Mouse (Mus musculus) heart, postnatal 36 days (tissue): ENCODE measurements around the gene Olfr995. TPM values are rescaled to one million over a fixed set of nuclear protein-coding genes. Genes with fewer than 3 reads are reported as not detected.

ENCODE experiments used
- DNase-seq, 2 experiments: peaks; one replicate each; pipeline ENCODE4 v3.0.0; 2021 to 2022
- intact Hi-C: fragments of 180-260 bp; cut with DNase I; formaldehyde crosslinking; loops from one replicate; pipeline ENCODE4 v1.15.1; 2025
- total RNA-seq, 2 experiments: library from RNA; stranded (reverse); gene quantifications; 2 replicates each; pipeline ENCODE4 v1.2.3; 2021

Olfr995 gene
- total RNA-seq, result not detected

- DNase-seq, result no peak
- intact Hi-C loops, result no loop called here
Measured at GRCm38 (mm10) chr2:85443539-85443938, at the start of gene Olfr995. Olfr995 (minus strand) TSS chr2:85443639.

- DNase-seq, result no peak
- intact Hi-C loops, result no loop called here
Measured at GRCm38 (mm10) chr2:85490396-85490795, 47.0 kb upstream of the Olfr995 start.

DNA sequence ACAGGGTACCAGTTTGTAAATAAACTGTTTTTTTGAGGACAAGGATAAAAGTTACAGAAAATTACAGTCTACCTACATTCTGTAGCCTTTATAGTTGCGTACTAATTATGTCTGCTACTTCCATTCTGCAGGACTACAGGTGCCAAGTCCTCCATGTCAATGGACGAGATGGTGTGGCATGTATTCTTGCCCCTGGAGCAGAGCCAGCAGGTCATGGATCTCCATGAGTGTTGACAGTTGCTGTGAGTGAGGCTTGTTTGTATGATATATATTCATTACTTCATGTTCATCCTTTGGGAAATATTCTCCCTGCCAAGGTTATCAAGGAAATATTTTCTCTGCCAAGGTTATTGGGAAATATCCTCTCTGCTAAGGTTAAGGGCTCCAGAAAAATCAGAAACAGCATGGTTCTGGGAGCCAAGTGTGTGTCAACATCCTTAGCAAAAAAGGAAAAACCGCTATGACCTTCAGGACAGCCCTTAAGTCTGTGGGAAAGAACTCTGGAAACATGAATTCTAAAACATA lies 23.4 kb upstream of the Olfr995 start:
- intact Hi-C loops, result no loop called here
- DNase-seq, result peak in 1 of 2 experiments; percentile 13

DNA sequence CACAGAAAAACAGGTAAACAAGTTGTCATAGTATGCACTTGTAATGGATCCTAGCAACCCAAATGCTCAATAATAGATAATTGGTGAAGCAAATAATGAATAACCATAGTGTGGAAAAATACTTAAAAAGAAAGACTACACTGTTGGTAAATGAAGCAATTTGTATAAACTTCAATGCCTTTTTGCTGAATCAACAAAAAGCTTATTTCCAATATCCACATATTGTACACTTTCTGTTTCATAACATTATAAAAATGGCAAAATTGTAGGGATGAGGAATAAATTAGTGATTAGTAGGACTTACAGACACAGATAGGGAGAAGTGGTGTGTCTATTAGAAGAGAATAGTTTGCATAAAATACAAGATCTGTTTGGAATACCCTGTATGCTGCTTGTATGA lies 893 bp downstream of the Olfr995 start:
- no peak for DNase-seq
- intact Hi-C loops, result no loop called here

DNA sequence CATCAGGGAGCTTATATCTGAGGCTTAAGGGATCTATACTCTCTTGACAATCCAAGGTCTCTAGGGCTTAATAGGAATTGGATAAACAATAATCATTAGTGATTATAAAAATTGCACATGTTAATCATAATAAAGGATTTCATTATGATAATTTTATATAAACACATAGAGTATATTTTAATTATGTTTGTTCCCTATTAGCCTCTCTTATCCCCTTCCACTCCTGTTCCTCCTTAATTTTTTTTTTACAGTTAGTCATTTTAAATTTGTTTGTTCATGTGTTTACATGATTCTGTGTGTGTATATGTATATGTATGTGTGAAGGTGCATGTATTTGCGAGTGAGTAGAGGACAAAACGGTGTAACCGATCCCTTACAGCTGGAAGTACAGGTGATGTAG lies 7.1 kb downstream of the Olfr995 start, which contains the start of gene Olfr994:
Gene Olfr994 (minus strand): TSS at position 101 of the 400 bp plus-strand sequence.
- no peak for DNase-seq
- intact Hi-C loops, result no loop called here

- intact Hi-C loops, result no loop called here
- no peak for DNase-seq
Measured at GRCm38 (mm10) chr2:85425893-85426292, 17.5 kb downstream of the Olfr995 start.

- DNase-seq, result no peak
- intact Hi-C loops, result no loop called here
Measured at GRCm38 (mm10) chr2:85414777-85415176, 28.7 kb downstream of the Olfr995 start, which contains the start of gene Olfr993. Olfr993 (minus strand) TSS chr2:85414877.

DNA sequence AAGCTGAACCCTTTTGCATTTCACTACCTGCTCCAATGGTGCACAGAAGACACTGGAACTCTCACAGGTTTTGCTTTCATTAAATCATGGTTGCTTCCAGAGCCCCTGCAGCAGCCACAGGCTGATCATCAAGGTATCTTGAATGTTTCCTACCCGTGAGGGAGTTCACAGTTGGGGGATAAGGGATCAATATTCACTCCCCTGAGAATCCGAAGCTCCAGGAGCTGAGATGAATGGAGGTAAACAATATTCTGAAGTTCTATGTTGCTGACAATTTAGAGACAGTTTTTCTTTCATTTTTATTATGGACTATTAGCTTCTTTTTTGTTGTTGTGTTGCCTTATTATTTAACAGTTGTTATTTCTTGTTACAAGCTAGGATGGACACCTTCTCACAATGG lies 34.1 kb downstream of the Olfr995 start, which contains the start of gene Olfr992:
Gene Olfr992 (minus strand): TSS at position 101 of the 400 bp plus-strand sequence.
- DNase-seq, result no peak
- intact Hi-C loops, result no loop called here

Other genes starting within 250 kb of the Olfr995 start
- gene Lrrc55, start 246.4 kb downstream of the Olfr995 start, total RNA-seq, result 1 to 10 TPM; 1.8 to 2.0 TPM
- gene Olfr987, start 104.3 kb downstream of the Olfr995 start, total RNA-seq, result not detected
- gene Olfr988, start 80.4 kb downstream of the Olfr995 start, total RNA-seq, result not detected
- gene Olfr992, start 34.2 kb downstream of the Olfr995 start, total RNA-seq, result not detected
- gene Olfr993, start 28.8 kb downstream of the Olfr995 start, total RNA-seq, result not detected
- not detected for gene Olfr994, start 7.2 kb downstream of the Olfr995 start, total RNA-seq
- gene 4833423E24Rik, start 75.4 kb upstream of the Olfr995 start, total RNA-seq, result not detected
- not detected for gene Olfr996, start 135.6 kb upstream of the Olfr995 start, total RNA-seq
- gene Olfr998, start 145.3 kb upstream of the Olfr995 start, total RNA-seq, result not detected
- not detected for gene Olfr1000, start 168.3 kb upstream of the Olfr995 start, total RNA-seq
- gene Olfr1002, start 207.1 kb upstream of the Olfr995 start, total RNA-seq, result not detected
- gene Olfr154, start 220.8 kb upstream of the Olfr995 start, total RNA-seq, result not detected
- not detected for gene Olfr1006, start 235.1 kb upstream of the Olfr995 start, total RNA-seq
- gene Olfr1008, start 245.8 kb upstream of the Olfr995 start, total RNA-seq, result not detected